Mouse (Mus musculus) ES-E14 (cell line): ENCODE measurements around the gene Psd4.

Source experiments
- ZC3H11A ChIP-seq: IDR thresholded peaks from 2 replicates; pipeline ENCODE4 v1.6.1; 2012; ENCODE audit warnings: low read depth, mild to moderate bottlenecking, inconsistent platforms, low read length, borderline replicate concordance
- ZNF384 ChIP-seq: IDR thresholded peaks from 2 replicates; pipeline ENCODE4 v1.6.1; 2012; ENCODE audit warnings: low read depth, low read length, inconsistent platforms

DNA sequence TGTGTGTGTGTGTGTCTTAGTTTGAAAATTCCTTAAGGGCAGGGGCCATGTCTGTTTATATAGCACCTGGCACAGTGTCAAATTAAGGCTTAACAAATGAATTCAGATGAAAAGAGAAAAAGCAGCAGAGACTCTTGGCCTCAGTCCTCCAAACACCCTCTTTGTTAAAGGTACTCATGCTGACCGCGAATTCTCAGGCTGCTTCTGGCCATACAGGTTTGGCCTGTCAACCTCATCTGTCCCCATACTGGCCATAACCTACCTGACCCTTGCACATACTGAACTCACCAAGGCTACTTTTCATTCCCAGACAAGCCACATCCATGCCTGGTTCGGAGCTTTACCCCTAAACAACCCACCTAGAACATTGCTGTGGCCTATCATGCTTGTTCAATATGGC, 45.8 kb downstream of the Psd4 start:
- TF ChIP-seq ZC3H11A (no peak), ZNF384 (no peak)
